Mouse (Mus musculus) midbrain, embryonic 11.5 days (tissue): ENCODE measurements around the gene Atxn10. TPM values are rescaled to one million over a fixed set of nuclear protein-coding genes. Genes with fewer than 3 reads are reported as not detected.
"Not testable (repeated sequence)": the region's sequence is repeated elsewhere in the genome, so short reads cannot be mapped to it uniquely, and the experiment has no call there.

Experiments
- ATAC-seq: fragments of 200-750 bp; cut with Nextera tagmentation; 2 replicates; pipeline ENCODE4 v1.8.0; 2017; ENCODE audit warnings: moderate TSS enrichment, moderate library complexity; ENCODE audit not compliant: low FRiP score
- DNase-seq: peaks from one replicate; pipeline ENCODE4 v3.0.0; 2015; ENCODE audit warnings: low spot score; ENCODE audit errors: missing footprints
- H3K27ac ChIP-seq: fragments of 300-500 bp; sonication (generic); 2 replicates; pipeline ENCODE4 v1.5.1; 2014; ENCODE audit warnings: low read depth, low read length
- H3K27me3 ChIP-seq: fragments of 300-500 bp; sonication (generic); 2 replicates; pipeline ENCODE4 v1.6.1; 2014; ENCODE audit warnings: mild to moderate bottlenecking, low read length, moderate library complexity, mixed read lengths; ENCODE audit not compliant: control insufficient read depth, insufficient read depth
- H3K36me3 ChIP-seq: fragments of 300-500 bp; sonication (generic); 2 replicates; pipeline ENCODE4 v1.6.1; 2014; ENCODE audit warnings: mild to moderate bottlenecking, low read length, moderate library complexity, mixed read lengths; ENCODE audit not compliant: control insufficient read depth, insufficient read depth
- H3K4me1 ChIP-seq: fragments of 300-500 bp; sonication (generic); 2 replicates; pipeline ENCODE4 v1.6.1; 2014; ENCODE audit warnings: low read length; ENCODE audit not compliant: control insufficient read depth, insufficient read depth
- H3K4me2 ChIP-seq: fragments of 300-500 bp; sonication (generic); 2 replicates; pipeline ENCODE4 v1.6.1; 2014; ENCODE audit warnings: mild to moderate bottlenecking, moderate library complexity
- H3K4me3 ChIP-seq: fragments of 300-500 bp; sonication (generic); 2 replicates; pipeline ENCODE4 v1.5.1; 2014; ENCODE audit warnings: low read depth, low read length
- H3K9ac ChIP-seq: fragments of 300-500 bp; sonication (generic); 2 replicates; pipeline ENCODE4 v1.6.1; 2014; ENCODE audit warnings: low read length
- H3K9me3 ChIP-seq: fragments of 300-500 bp; sonication (generic); 2 replicates; pipeline ENCODE4 v1.6.1; 2016; ENCODE audit warnings: low read length; ENCODE audit not compliant: control insufficient read depth
- WGBS: fragments of 180-500 bp; shearing (Covaris S2); extraction: QIAGEN DNeasy Blood & Tissue Kit; methylation state at CpG from one replicate; pipeline ENCODE4 v1.1.7; 2014; 5-methylcytosine and 5-hydroxymethylcytosine counted together
- polyA plus RNA-seq: library from polyadenylated mRNA; unstranded; fragments of >200 nt; fragmentation: Nextera tagmentation; extraction: Ambion mirVana; gene quantifications from 2 replicates; pipeline ENCODE4 v1.2.1, GENCODE M21; 2014

Atxn10 gene
- polyA plus RNA-seq, 1 experiment from 2014 or later: 419 TPM

- not testable (repeated sequence) for H3K4me1 ChIP-seq, H3K36me3 ChIP-seq, ATAC-seq, H3K9me3 ChIP-seq, H3K27me3 ChIP-seq, H3K4me2 ChIP-seq, H3K9ac ChIP-seq, H3K4me3 ChIP-seq, DNase-seq, H3K27ac ChIP-seq
- 81% methylated on average over 2 of the region's 2 CpGs for WGBS
Observed at GRCm38 (mm10) chr15:85328455-85328854, 7.6 kb upstream of the Atxn10 start.

GRCm38 (mm10) chr15:85329096-85329495, 6.9 kb upstream of the Atxn10 start:
- no peak overlapping the region for H3K4me3 ChIP-seq
- no peaks in the 10 kb centered on the region for H3K36me3 ChIP-seq
- WGBS: 93% methylated on average over 5 of the region's 5 CpGs
- H3K27ac ChIP-seq: no peak overlapping the region
- no peak overlapping the region for H3K4me2 ChIP-seq
- H3K4me1 ChIP-seq: no peaks in the 10 kb centered on the region
- no peak overlapping the region for H3K9ac ChIP-seq
- H3K27me3 ChIP-seq: no peaks in the 10 kb centered on the region
- no peak for DNase-seq
- H3K9me3 ChIP-seq: no peaks in the 10 kb centered on the region
- no peak for ATAC-seq

- H3K4me1 ChIP-seq: no peaks in the 10 kb centered on the region
- H3K4me3 ChIP-seq: no peak overlapping the region
- DNase-seq (no peak), ATAC-seq (no peak)
- no peak overlapping the region for H3K4me2 ChIP-seq
- H3K27me3 ChIP-seq: no peaks in the 10 kb centered on the region
- no peak overlapping the region for H3K9ac ChIP-seq
- no peaks in the 10 kb centered on the region for H3K36me3 ChIP-seq
- 91% methylated on average over 6 of the region's 6 CpGs for WGBS
- H3K9me3 ChIP-seq: no peaks in the 10 kb centered on the region
- H3K27ac ChIP-seq: no peak overlapping the region
Observed at GRCm38 (mm10) chr15:85330024-85330423, 6.0 kb upstream of the Atxn10 start.

- not testable (repeated sequence) for H3K36me3 ChIP-seq, H3K4me1 ChIP-seq, H3K9ac ChIP-seq, H3K4me3 ChIP-seq, H3K4me2 ChIP-seq, ATAC-seq, DNase-seq, H3K9me3 ChIP-seq, H3K27me3 ChIP-seq, H3K27ac ChIP-seq
- WGBS: 87% methylated on average over 6 of the region's 6 CpGs
Observed at GRCm38 (mm10) chr15:85333511-85333910, 2.5 kb upstream of the Atxn10 start.

- no peak overlapping the region for H3K4me2 ChIP-seq
- H3K4me1 ChIP-seq: peaks cover 6% of the 10 kb centered on the region; the same call in 1 of the 2 replicates
- no peak overlapping the region for H3K4me3 ChIP-seq
- H3K9ac ChIP-seq: no peak overlapping the region
- no peaks in the 10 kb centered on the region for H3K36me3 ChIP-seq
- no peaks in the 10 kb centered on the region for H3K27me3 ChIP-seq
- H3K9me3 ChIP-seq: no peaks in the 10 kb centered on the region
- H3K27ac ChIP-seq: no peak overlapping the region
- DNase-seq (no peak), ATAC-seq (no peak)
- 82% methylated on average over 3 of the region's 3 CpGs for whole genome bisulfite sequencing
Observed at GRCm38 (mm10) chr15:85334234-85334633, 1.8 kb upstream of the Atxn10 start.

GRCm38 (mm10) chr15:85336301-85336991, 401 bp downstream of the Atxn10 start:
- peak; percentile 98 for DNase-seq
- peak; percentile 96 for ATAC-seq
- peak overlapping the region; percentile 88 for H3K9ac ChIP-seq
- H3K4me2 ChIP-seq: peak overlapping the region; percentile 75
- H3K36me3 ChIP-seq: no peaks in the 10 kb centered on the region
- no peaks in the 10 kb centered on the region for H3K9me3 ChIP-seq
- WGBS: under 1% methylated on average over 53 of the region's 54 CpGs
- H3K27ac ChIP-seq: peak overlapping the region; percentile 93
- peaks cover 6% of the 10 kb centered on the region; the same call in 1 of the 2 replicates for H3K4me1 ChIP-seq
- peak overlapping the region; percentile 86 for H3K4me3 ChIP-seq
- H3K27me3 ChIP-seq: no peaks in the 10 kb centered on the region

- peak overlapping the region; percentile 75 for H3K4me2 ChIP-seq
- H3K27ac ChIP-seq: no peak overlapping the region
- no peaks in the 10 kb centered on the region for H3K27me3 ChIP-seq
- ATAC-seq (no peak), DNase-seq (no peak)
- WGBS: 64% methylated on average over 9 of the region's 9 CpGs
- H3K9me3 ChIP-seq: no peaks in the 10 kb centered on the region
- H3K9ac ChIP-seq: peak overlapping the region; percentile 88
- no peaks in the 10 kb centered on the region for H3K36me3 ChIP-seq
- peaks cover 6% of the 10 kb centered on the region; the same call in 1 of the 2 replicates for H3K4me1 ChIP-seq
- peak overlapping the region; percentile 86 for H3K4me3 ChIP-seq
Observed at GRCm38 (mm10) chr15:85337219-85337618, 1.2 kb downstream of the Atxn10 start.

- Histone ChIP-seq H3K27ac (no peak overlapping the region), H3K27me3 (no peaks in the 10 kb centered on the region), H3K9ac (no peak overlapping the region), H3K36me3 (no peaks in the 10 kb centered on the region), H3K4me1 (peaks cover 6% of the 10 kb centered on the region; the same call in 1 of the 2 replicates), H3K9me3 (no peaks in the 10 kb centered on the region), H3K4me3 (no peak overlapping the region), H3K4me2 (no peak overlapping the region)
- ATAC-seq: no peak
- 97% methylated on average over 5 of the region's 5 CpGs for WGBS
- no peak for DNase-seq
Observed at GRCm38 (mm10) chr15:85337979-85338378, 1.9 kb downstream of the Atxn10 start.

- WGBS: 87% methylated on average over 2 of the region's 2 CpGs
- H3K9ac ChIP-seq: no peak overlapping the region
- no peaks in the 10 kb centered on the region for H3K27me3 ChIP-seq
- H3K9me3 ChIP-seq: no peaks in the 10 kb centered on the region
- 0 out of 2 replicates have a peak, but pooled peaks cover 1% of the 10 kb centered on the region for H3K4me1 ChIP-seq
- DNase-seq (no peak), ATAC-seq (no peak)
- H3K36me3 ChIP-seq: no peaks in the 10 kb centered on the region; the same call in 1 of the 2 replicates
- H3K4me3 ChIP-seq: no peak overlapping the region
- H3K4me2 ChIP-seq: no peak overlapping the region
- no peak overlapping the region for H3K27ac ChIP-seq
Observed at GRCm38 (mm10) chr15:85342246-85342645, 6.2 kb downstream of the Atxn10 start.
